Mouse (Mus musculus): ENCODE measurements around the gene Izumo3.
"Not testable (repeated sequence)": the region's sequence is repeated elsewhere in the genome, so short reads cannot be mapped to it uniquely, and the experiment has no call there.

The Izumo3 gene

DNA sequence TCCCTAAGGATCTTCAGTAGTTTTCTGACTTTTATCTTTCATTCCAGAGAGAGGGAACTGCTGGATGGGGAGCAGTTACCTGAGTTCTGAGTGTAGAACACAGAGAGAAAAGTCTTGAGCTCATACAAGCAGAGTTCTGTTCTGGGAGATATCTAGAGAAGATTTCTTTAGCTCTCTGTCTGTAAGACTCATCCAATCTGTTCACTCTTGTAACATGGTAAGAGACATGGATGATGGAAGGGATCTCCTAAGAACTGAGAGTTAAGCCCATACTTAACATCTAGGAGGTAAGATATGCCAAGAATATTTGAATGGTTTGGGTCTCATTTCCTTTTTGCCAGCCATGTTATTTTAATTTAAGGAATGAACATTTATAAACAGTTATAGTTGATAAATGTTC lies at the start of gene Izumo3:
Gene Izumo3 (minus strand): TSS at position 101 of the 400 bp plus-strand sequence.
- no peak for DNase-seq (ENCODE audit: low spot score in 2 of 2)

DNA sequence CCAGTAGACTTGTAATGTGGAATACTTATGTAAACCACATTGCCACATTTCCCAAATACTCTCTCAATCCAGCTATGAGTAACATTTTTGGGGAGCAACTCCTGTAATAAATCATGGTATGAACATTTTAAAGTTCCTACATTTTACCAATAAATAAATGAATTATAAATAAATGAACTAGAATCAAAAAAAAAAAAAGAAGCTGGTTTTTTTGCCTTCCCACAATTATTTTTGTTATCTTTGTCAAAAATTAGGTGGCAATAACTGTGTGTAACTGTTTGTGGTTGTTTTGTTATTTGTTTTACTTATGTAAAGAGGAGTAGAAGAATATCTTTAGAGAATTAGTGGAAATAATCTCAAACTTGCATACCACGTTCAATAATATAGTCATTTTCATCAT lies 44.6 kb upstream of the Izumo3 start, which contains the start of gene Gm12666:
Gene Gm12666 (minus strand): TSS at position 101 of the 400 bp plus-strand sequence.
- DNase-seq (ENCODE audit: low spot score in 2 of 2), result not testable (repeated sequence)

DNA sequence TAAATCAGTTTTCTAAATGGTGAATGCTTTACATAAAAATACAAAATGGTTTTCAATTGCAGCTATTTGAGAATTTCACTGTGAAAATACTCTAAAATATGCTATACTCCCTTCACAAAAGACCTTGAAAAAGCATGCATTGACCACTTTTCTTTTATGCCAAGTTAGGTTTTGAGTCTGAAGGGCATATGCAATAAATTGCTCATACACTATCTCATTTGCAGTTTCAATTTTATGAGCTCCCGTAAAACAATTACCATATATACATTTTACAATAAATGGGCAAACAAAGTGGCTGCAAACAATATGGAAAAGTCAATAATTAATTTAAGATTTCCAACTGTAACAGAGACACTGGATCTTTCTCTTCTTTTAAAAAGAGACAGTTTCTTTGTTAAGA lies 5.6 kb upstream of the Izumo3 start:
- no peak for DNase-seq (ENCODE audit: low spot score in 2 of 2)

DNA sequence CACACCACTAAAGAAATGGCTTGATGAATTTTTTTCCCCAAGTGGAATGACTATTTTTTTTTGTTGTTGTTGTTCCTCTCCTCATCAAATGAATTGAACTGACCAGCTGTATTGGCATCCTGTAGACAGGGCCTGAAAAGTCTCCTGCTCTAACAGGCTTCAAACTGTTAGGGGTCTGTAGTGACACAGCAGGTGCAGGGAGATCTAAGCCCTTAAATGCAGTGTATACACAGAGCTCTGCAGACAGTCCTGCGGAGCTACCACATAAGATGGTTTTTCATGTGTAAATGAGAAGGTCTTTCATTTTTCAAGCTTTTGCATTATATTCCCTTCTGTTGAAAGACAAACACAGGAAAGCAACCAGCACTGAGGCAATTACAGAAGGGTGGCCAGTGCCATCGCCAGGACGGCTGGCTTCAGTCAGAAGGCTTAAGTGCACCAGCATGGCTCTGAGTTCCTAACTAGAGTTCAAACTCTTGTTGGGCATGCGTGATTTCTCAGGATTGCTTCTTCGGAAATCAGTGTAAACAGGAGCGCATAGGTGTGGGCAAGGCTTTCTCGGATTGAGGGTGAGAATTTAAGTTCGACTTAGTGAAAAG lies 35.5 kb downstream of the Izumo3 start:
- DNase-seq (ENCODE audit: low spot score in 2 of 2), result no peak

DNA sequence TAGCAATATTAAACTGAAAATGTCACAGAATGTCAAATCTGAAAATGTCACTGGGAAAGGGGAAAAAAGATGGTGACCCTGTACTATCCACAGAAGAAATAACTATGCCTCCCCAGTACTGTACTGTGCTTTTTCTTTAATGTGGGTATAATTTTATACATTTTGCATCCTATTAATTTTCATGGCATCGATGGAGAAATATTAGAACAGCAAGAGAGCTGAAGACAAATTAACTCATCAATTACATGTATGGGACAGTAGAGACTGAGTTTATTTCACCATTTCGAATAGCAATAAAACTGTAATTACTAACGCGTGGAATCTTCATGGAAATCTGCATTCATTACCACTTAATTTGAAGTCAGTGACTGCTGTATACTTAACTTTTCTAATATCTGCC lies 49.6 kb downstream of the Izumo3 start:
- DNase-seq (ENCODE audit: low spot score in 2 of 2), result no peak

DNA sequence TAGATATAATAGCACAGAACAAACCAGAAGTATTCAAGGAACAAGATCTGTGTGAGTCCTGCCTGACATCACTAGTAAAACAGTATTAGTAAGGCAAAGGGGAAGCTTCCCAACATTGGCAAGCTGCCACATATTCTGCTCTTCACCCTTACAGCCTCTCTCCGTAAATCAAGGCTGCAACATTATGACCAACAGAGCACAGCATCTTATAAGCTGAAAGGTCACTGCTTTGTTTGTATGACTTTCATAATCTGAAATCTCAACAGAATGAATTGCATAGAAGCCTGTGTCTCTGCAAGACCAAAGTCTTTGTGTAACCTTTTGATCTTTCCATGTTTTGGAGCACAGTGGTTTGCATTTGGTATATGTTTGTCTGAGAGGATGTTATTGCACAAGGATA lies 51.1 kb downstream of the Izumo3 start:
- no peak for DNase-seq (ENCODE audit: low spot score in 2 of 2)

Measured in frontal cortex, postnatal 10 days (tissue).